Mouse (Mus musculus) heart, postnatal 0 days (tissue): Measurements from ENCODE around the gene Rnf227. TPM values are rescaled to one million over a fixed set of nuclear protein-coding genes. Genes with fewer than 3 reads are reported as not detected.

ENCODE experiments used
- ATAC-seq: fragments of 200-750 bp; cut with Nextera tagmentation; 2 replicates; pipeline ENCODE4 v1.8.0; 2017; ENCODE audit warnings: low read depth, moderate number of reproducible peaks, moderate library complexity; ENCODE audit not compliant: insufficient read depth
- DNase-seq: peaks from one replicate; pipeline ENCODE4 v3.0.0-alpha.2; 2016; ENCODE audit warnings: low spot score
- H3K27ac ChIP-seq: fragments of 300-500 bp; sonication (generic); 2 replicates; pipeline ENCODE4 v1.5.1; 2014; ENCODE audit warnings: low read depth, mild to moderate bottlenecking
- H3K27me3 ChIP-seq: fragments of 300-500 bp; sonication (generic); 2 replicates; pipeline ENCODE4 v1.6.1; 2014; ENCODE audit warnings: low read length, mixed read lengths; ENCODE audit not compliant: control insufficient read depth, insufficient read depth
- H3K36me3 ChIP-seq: fragments of 300-500 bp; sonication (generic); replicated peaks from 2 replicates; pipeline ENCODE4 v1.6.1; 2014; ENCODE audit warnings: low read length, mixed read lengths; ENCODE audit not compliant: control insufficient read depth, insufficient read depth
- H3K4me1 ChIP-seq: fragments of 300-500 bp; sonication (generic); 2 replicates; pipeline ENCODE4 v1.6.1; 2014; ENCODE audit warnings: antibody characterized with exemption; ENCODE audit not compliant: control insufficient read depth, insufficient read depth
- H3K4me2 ChIP-seq: fragments of 300-500 bp; sonication (generic); 2 replicates; pipeline ENCODE4 v1.6.1; 2014; ENCODE audit warnings: low read depth, mild to moderate bottlenecking, low read length, moderate library complexity
- H3K4me3 ChIP-seq: fragments of 300-500 bp; sonication (generic); 2 replicates; pipeline ENCODE4 v1.5.1; 2014; ENCODE audit warnings: low read depth, low read length
- H3K9ac ChIP-seq: fragments of 300-500 bp; sonication (generic); replicated peaks from 2 replicates; pipeline ENCODE4 v1.6.1; 2014; ENCODE audit warnings: low read depth, low read length, mixed read lengths
- H3K9me3 ChIP-seq: fragments of 300-500 bp; sonication (generic); replicated peaks from 2 replicates; pipeline ENCODE4 v1.6.1; 2016; ENCODE audit warnings: low read length; ENCODE audit not compliant: control insufficient read depth
- CTCF ChIP-seq: IDR thresholded peaks from 2 replicates; pipeline ENCODE4 v1.5.1; 2016; ENCODE audit warnings: antibody characterized with exemption, control low read depth, low read depth
- EP300 ChIP-seq: IDR thresholded peaks from 2 replicates; pipeline ENCODE4 v1.6.1; 2016; ENCODE audit warnings: antibody characterized with exemption, low read depth
- WGBS: fragments of 180-500 bp; shearing (Covaris S2); extraction: QIAGEN DNeasy Blood & Tissue Kit; methylation state at CpG from one replicate; pipeline ENCODE4 v1.1.7; 2014; 5-methylcytosine and 5-hydroxymethylcytosine counted together
- polyA plus RNA-seq: library from polyadenylated mRNA; unstranded; fragments of >200 nt; fragmentation: Nextera tagmentation; extraction: Ambion mirVana; gene quantifications from 2 replicates; pipeline ENCODE4 v1.2.1, GENCODE M21; 2015
- total RNA-seq: library from RNA; depleted of rRNA; stranded (reverse); fragments of >200 nt; gene quantifications from 2 replicates; pipeline ENCODE4 v1.2.3, GENCODE M21; 2014; ENCODE audit warnings: low replicate concordance

Rnf227 gene
- total and polyA plus RNA-seq, 2 experiments from 2014 or later: 3.4 to 10.2 TPM

GRCm38 (mm10) chr11:69331152-69331551, 9.1 kb upstream of the Rnf227 start:
- no peaks in the 10 kb centered on the region for H3K36me3 ChIP-seq
- peaks cover 21% of the 10 kb centered on the region for H3K4me1 ChIP-seq
- no peak for DNase-seq
- no peak overlapping the region for H3K9ac ChIP-seq
- H3K9me3 ChIP-seq: no peaks in the 10 kb centered on the region
- 0 out of 2 replicates have a peak overlapping the region, but pooled peaks have one; percentile 74 for H3K4me2 ChIP-seq
- no peak overlapping the region for H3K4me3 ChIP-seq
- no peak for ATAC-seq
- TF ChIP-seq CTCF (no peak), EP300 (no peak)
- H3K27me3 ChIP-seq: peaks cover 6% of the 10 kb centered on the region; the same call in 1 of the 2 replicates
- H3K27ac ChIP-seq: no peak overlapping the region
- 89% methylated on average over 6 of the region's 6 CpGs for WGBS

GRCm38 (mm10) chr11:69331929-69332405, 8.3 kb upstream of the Rnf227 start:
- ATAC-seq: peak; percentile 82
- under 1% methylated on average over 24 of the region's 24 CpGs for WGBS
- peak overlapping the region; percentile 49; the same call in 1 of the 2 replicates for H3K9ac ChIP-seq
- peak overlapping the region; percentile 74 for H3K4me2 ChIP-seq
- H3K36me3 ChIP-seq: no peaks in the 10 kb centered on the region
- H3K27me3 ChIP-seq: peaks cover 6% of the 10 kb centered on the region; the same call in 1 of the 2 replicates
- TF ChIP-seq CTCF: no peak
- TF ChIP-seq EP300: no peak
- H3K4me3 ChIP-seq: peak overlapping the region; percentile 66
- no peak overlapping the region for H3K27ac ChIP-seq
- DNase-seq: peak; percentile 73
- H3K9me3 ChIP-seq: no peaks in the 10 kb centered on the region
- peaks cover 13% of the 10 kb centered on the region for H3K4me1 ChIP-seq

GRCm38 (mm10) chr11:69332713-69333253, 7.5 kb upstream of the Rnf227 start:
- Histone ChIP-seq H3K27me3 (no peaks in the 10 kb centered on the region; the same call in 1 of the 2 replicates), H3K4me1 (peaks cover 12% of the 10 kb centered on the region), H3K9ac (no peak overlapping the region), H3K4me2 (peak overlapping the region; percentile 74), H3K4me3 (peak overlapping the region; percentile 66; the same call in 1 of the 2 replicates), H3K9me3 (peaks cover 4% of the 10 kb centered on the region; the same call in 1 of the 2 replicates), H3K36me3 (no peaks in the 10 kb centered on the region), H3K27ac (no peak overlapping the region)
- DNase-seq (no peak), ATAC-seq (no peak)
- WGBS: 52% methylated on average over 8 of the region's 8 CpGs
- no peak for TF ChIP-seq CTCF
- no peak for TF ChIP-seq EP300

- H3K4me2 ChIP-seq: no peak overlapping the region
- H3K9ac ChIP-seq: no peak overlapping the region
- no peaks in the 10 kb centered on the region for H3K36me3 ChIP-seq
- 61% methylated on average over 3 of the region's 3 CpGs for WGBS
- H3K4me1 ChIP-seq: peaks cover 12% of the 10 kb centered on the region
- no peak for ATAC-seq
- DNase-seq: no peak
- H3K4me3 ChIP-seq: no peak overlapping the region
- TF ChIP-seq EP300 (no peak), CTCF (no peak)
- H3K27ac ChIP-seq: no peak overlapping the region
- H3K9me3 ChIP-seq: peaks cover 5% of the 10 kb centered on the region; the same call in 1 of the 2 replicates
- H3K27me3 ChIP-seq: 0 out of 2 replicates have a peak, but pooled peaks cover 3% of the 10 kb centered on the region
These were observed 6.3 kb upstream of the Rnf227 start for GRCm38 (mm10) chr11:69333922-69334321.

- H3K27ac ChIP-seq: no peak overlapping the region
- H3K4me1 ChIP-seq: peaks cover 12% of the 10 kb centered on the region
- H3K9me3 ChIP-seq: peaks cover 5% of the 10 kb centered on the region; the same call in 1 of the 2 replicates
- H3K9ac ChIP-seq: no peak overlapping the region
- no peaks in the 10 kb centered on the region for H3K36me3 ChIP-seq
- WGBS: 65% methylated on average over 4 of the region's 4 CpGs
- no peak for DNase-seq
- TF ChIP-seq EP300 (no peak), CTCF (no peak)
- no peak overlapping the region for H3K4me3 ChIP-seq
- no peak for ATAC-seq
- peaks cover 7% of the 10 kb centered on the region; the same call in 1 of the 2 replicates for H3K27me3 ChIP-seq
- no peak overlapping the region for H3K4me2 ChIP-seq
These were observed 5.5 kb upstream of the Rnf227 start for GRCm38 (mm10) chr11:69334796-69335195.
